Mouse (Mus musculus): ENCODE measurements at regions not wholly inside any gene's neighbourhood (a gene's known extent, or its start where the extent isn't known, plus 50 kb on each side); places are given as distances from the start of the nearest gene placed in this dataset.

- H3K36me3 ChIP-seq (ENCODE audit: control insufficient read depth, insufficient read depth, low read length) = no peaks in the 10 kb centered on the region
- no peak overlapping the region for H3K9ac ChIP-seq (ENCODE audit: low read length)
- ATAC-seq (replicated peaks; ENCODE audit: low FRiP score) (no peak), DNase-seq (ENCODE audit: low spot score) (no peak)
- no peak overlapping the region for H3K4me2 ChIP-seq (ENCODE audit: low read depth, low read length, severe bottlenecking)
- H3K27me3 ChIP-seq (ENCODE audit: control insufficient read depth, insufficient read depth, low read length) = no peaks in the 10 kb centered on the region
- H3K4me3 ChIP-seq (ENCODE audit: low read depth, low read length) = no peak overlapping the region
- H3K4me1 ChIP-seq (replicated peaks; ENCODE audit: control insufficient read depth, insufficient read depth, low read length) = no peaks in the 10 kb centered on the region
- H3K27ac ChIP-seq (ENCODE audit: low read depth, low read length) = no peak overlapping the region
- WGBS = 67% methylated on average over 7 of the region's 7 CpGs
- no peaks in the 10 kb centered on the region for H3K9me3 ChIP-seq (ENCODE audit: control insufficient read depth, low read length)
These were observed 416.0 kb upstream of the Nudt12 start for GRCm38 (mm10) chr17:59429189-59429588.

- DNase-seq (ENCODE audit: low spot score) = no peak
- Histone ChIP-seq H3K9ac (ENCODE audit: low read length) (no peak overlapping the region), H3K4me2 (ENCODE audit: low read depth, low read length, severe bottlenecking) (no peak overlapping the region), H3K27ac (ENCODE audit: low read depth, low read length) (no peak overlapping the region), H3K4me3 (ENCODE audit: low read depth, low read length) (no peak overlapping the region), H3K27me3 (ENCODE audit: control insufficient read depth, insufficient read depth, low read length) (no peaks in the 10 kb centered on the region), H3K4me1 (replicated peaks; ENCODE audit: control insufficient read depth, insufficient read depth, low read length) (no peaks in the 10 kb centered on the region), H3K9me3 (ENCODE audit: control insufficient read depth, low read length) (no peaks in the 10 kb centered on the region), H3K36me3 (ENCODE audit: control insufficient read depth, insufficient read depth, low read length) (no peaks in the 10 kb centered on the region)
- no peak for ATAC-seq (replicated peaks; ENCODE audit: low FRiP score)
- WGBS = 92% methylated on average over 14 of the region's 14 CpGs
These were observed 408.3 kb upstream of the Nudt12 start for GRCm38 (mm10) chr17:59421489-59421888.

GRCm38 (mm10) chr17:59409315-59409714, 396.1 kb upstream of the Nudt12 start:
- H3K9ac ChIP-seq (ENCODE audit: low read length) = no peak overlapping the region
- 88% methylated on average over 2 of the region's 2 CpGs for WGBS
- DNase-seq (ENCODE audit: low spot score) = no peak
- H3K9me3 ChIP-seq (ENCODE audit: control insufficient read depth, low read length) = no peaks in the 10 kb centered on the region
- no peaks in the 10 kb centered on the region for H3K27me3 ChIP-seq (ENCODE audit: control insufficient read depth, insufficient read depth, low read length)
- H3K27ac ChIP-seq (ENCODE audit: low read depth, low read length) = no peak overlapping the region
- H3K4me3 ChIP-seq (ENCODE audit: low read depth, low read length) = no peak overlapping the region
- no peaks in the 10 kb centered on the region for H3K4me1 ChIP-seq (replicated peaks; ENCODE audit: control insufficient read depth, insufficient read depth, low read length)
- H3K4me2 ChIP-seq (ENCODE audit: low read depth, low read length, severe bottlenecking) = no peak overlapping the region
- ATAC-seq (replicated peaks; ENCODE audit: low FRiP score) = no peak
- no peaks in the 10 kb centered on the region for H3K36me3 ChIP-seq (ENCODE audit: control insufficient read depth, insufficient read depth, low read length)

GRCm38 (mm10) chr17:59404525-59404924, 391.4 kb upstream of the Nudt12 start:
- no peak overlapping the region for H3K9ac ChIP-seq (ENCODE audit: low read length)
- no peaks in the 10 kb centered on the region for H3K4me1 ChIP-seq (replicated peaks; ENCODE audit: control insufficient read depth, insufficient read depth, low read length)
- no peaks in the 10 kb centered on the region for H3K36me3 ChIP-seq (ENCODE audit: control insufficient read depth, insufficient read depth, low read length)
- no peak overlapping the region for H3K27ac ChIP-seq (ENCODE audit: low read depth, low read length)
- DNase-seq (ENCODE audit: low spot score) (no peak), ATAC-seq (replicated peaks; ENCODE audit: low FRiP score) (no peak)
- no peaks in the 10 kb centered on the region for H3K9me3 ChIP-seq (ENCODE audit: control insufficient read depth, low read length)
- H3K4me3 ChIP-seq (ENCODE audit: low read depth, low read length) = no peak overlapping the region
- no peaks in the 10 kb centered on the region for H3K27me3 ChIP-seq (ENCODE audit: control insufficient read depth, insufficient read depth, low read length)
- 91% methylated on average over 1 of the region's 1 CpGs for WGBS
- H3K4me2 ChIP-seq (ENCODE audit: low read depth, low read length, severe bottlenecking) = no peak overlapping the region

- no peaks in the 10 kb centered on the region for H3K4me1 ChIP-seq (replicated peaks; ENCODE audit: control insufficient read depth, insufficient read depth, low read length)
- ATAC-seq (replicated peaks; ENCODE audit: low FRiP score) (no peak), DNase-seq (ENCODE audit: low spot score) (no peak)
- H3K4me2 ChIP-seq (ENCODE audit: low read depth, low read length, severe bottlenecking) = no peak overlapping the region
- 89% methylated on average over 3 of the region's 3 CpGs for whole genome bisulfite sequencing
- H3K9me3 ChIP-seq (ENCODE audit: control insufficient read depth, low read length) = no peaks in the 10 kb centered on the region
- H3K27me3 ChIP-seq (ENCODE audit: control insufficient read depth, insufficient read depth, low read length) = no peaks in the 10 kb centered on the region
- H3K27ac ChIP-seq (ENCODE audit: low read depth, low read length) = no peak overlapping the region
- no peak overlapping the region for H3K9ac ChIP-seq (ENCODE audit: low read length)
- H3K4me3 ChIP-seq (ENCODE audit: low read depth, low read length) = no peak overlapping the region
- no peaks in the 10 kb centered on the region for H3K36me3 ChIP-seq (ENCODE audit: control insufficient read depth, insufficient read depth, low read length)
These were observed 384.2 kb upstream of the Nudt12 start for GRCm38 (mm10) chr17:59397404-59397803.

GRCm38 (mm10) chr17:59383107-59383438, 369.9 kb upstream of the Nudt12 start:
- WGBS = 91% methylated on average over 5 of the region's 5 CpGs
- Histone ChIP-seq H3K27ac (ENCODE audit: low read depth, low read length) (no peak overlapping the region), H3K4me1 (replicated peaks; ENCODE audit: control insufficient read depth, insufficient read depth, low read length) (no peaks in the 10 kb centered on the region), H3K27me3 (ENCODE audit: control insufficient read depth, insufficient read depth, low read length) (no peaks in the 10 kb centered on the region), H3K4me3 (ENCODE audit: low read depth, low read length) (no peak overlapping the region), H3K9me3 (ENCODE audit: control insufficient read depth, low read length) (no peaks in the 10 kb centered on the region), H3K36me3 (ENCODE audit: control insufficient read depth, insufficient read depth, low read length) (no peaks in the 10 kb centered on the region), H3K4me2 (ENCODE audit: low read depth, low read length, severe bottlenecking) (no peak overlapping the region), H3K9ac (ENCODE audit: low read length) (no peak overlapping the region)
- no peak for ATAC-seq (replicated peaks; ENCODE audit: low FRiP score)
- DNase-seq (ENCODE audit: low spot score) = no peak

GRCm38 (mm10) chr17:59382225-59383106, 369.3 kb upstream of the Nudt12 start:
- Histone ChIP-seq H3K9ac (ENCODE audit: low read length) (no peak overlapping the region), H3K4me1 (replicated peaks; ENCODE audit: control insufficient read depth, insufficient read depth, low read length) (no peaks in the 10 kb centered on the region), H3K4me3 (ENCODE audit: low read depth, low read length) (no peak overlapping the region), H3K9me3 (ENCODE audit: control insufficient read depth, low read length) (no peaks in the 10 kb centered on the region), H3K27ac (ENCODE audit: low read depth, low read length) (no peak overlapping the region), H3K27me3 (ENCODE audit: control insufficient read depth, insufficient read depth, low read length) (no peaks in the 10 kb centered on the region), H3K4me2 (ENCODE audit: low read depth, low read length, severe bottlenecking) (no peak overlapping the region), H3K36me3 (ENCODE audit: control insufficient read depth, insufficient read depth, low read length) (no peaks in the 10 kb centered on the region)
- ATAC-seq (replicated peaks; ENCODE audit: low FRiP score) (0 out of 2 replicates have a peak, but pooled peaks have one; percentile 42), DNase-seq (ENCODE audit: low spot score) (no peak)
- 60% methylated on average over 7 of the region's 7 CpGs for WGBS

- DNase-seq (ENCODE audit: low spot score) (no peak), ATAC-seq (replicated peaks; ENCODE audit: low FRiP score) (no peak)
- Histone ChIP-seq H3K4me3 (ENCODE audit: low read depth, low read length) (no peak overlapping the region), H3K36me3 (ENCODE audit: control insufficient read depth, insufficient read depth, low read length) (no peaks in the 10 kb centered on the region), H3K27ac (ENCODE audit: low read depth, low read length) (no peak overlapping the region), H3K9me3 (ENCODE audit: control insufficient read depth, low read length) (no peaks in the 10 kb centered on the region), H3K27me3 (ENCODE audit: control insufficient read depth, insufficient read depth, low read length) (no peaks in the 10 kb centered on the region), H3K4me1 (replicated peaks; ENCODE audit: control insufficient read depth, insufficient read depth, low read length) (no peaks in the 10 kb centered on the region), H3K9ac (ENCODE audit: low read length) (no peak overlapping the region), H3K4me2 (ENCODE audit: low read depth, low read length, severe bottlenecking) (no peak overlapping the region)
- 72% methylated on average over 7 of the region's 7 CpGs for WGBS
These were observed 360.4 kb upstream of the Nudt12 start for GRCm38 (mm10) chr17:59373505-59374106.

All from forebrain, embryonic 11.5 days (tissue).